Mouse (Mus musculus): ENCODE results near the gene Ehhadh.
"Not testable (repeated sequence)": the region's sequence is repeated elsewhere in the genome, so short reads cannot be mapped to it uniquely, and the experiment has no call there.

Gene Ehhadh

GRCm38 (mm10) chr16:21787516-21788353 is at the start of gene Ehhadh:
Ehhadh (minus strand) TSS chr16:21787807.
- in situ Hi-C loops (cut with MboI, MseI): loop anchor here in 1 of 2 experiments (10.0 to 25.0 kb wide), 2 partner anchors 857 to 1825 kb away; no protein-coding TSS in a partner anchor

- in situ Hi-C loops (cut with MboI, MseI): loop anchor here in 1 of 2 experiments (25.0 kb wide), 1 partner anchor 176 kb away; the partner anchor contains the start of gene Senp2
Observed at GRCm38 (mm10) chr16:21836311-21837072, 48.9 kb upstream of the Ehhadh start.

GRCm38 (mm10) chr16:21835584-21835931 is 48.0 kb upstream of the Ehhadh start:
- in situ Hi-C loops (cut with MboI, MseI): loop anchor here in 1 of 2 experiments (25.0 kb wide), 1 partner anchor 177 kb away; the partner anchor contains the start of gene Senp2

- in situ Hi-C loops (cut with MboI, MseI): loop anchor here in 1 of 2 experiments (25.0 kb wide), 1 partner anchor 177 kb away; the partner anchor contains the start of gene Senp2
Observed at GRCm38 (mm10) chr16:21834866-21835583, 47.4 kb upstream of the Ehhadh start.

- in situ Hi-C loops (cut with MboI, MseI): loop anchor here in 1 of 2 experiments (25.0 kb wide), 1 partner anchor 178 kb away; the partner anchor contains the start of gene Senp2
Observed at GRCm38 (mm10) chr16:21833970-21834369, 46.4 kb upstream of the Ehhadh start.

GRCm38 (mm10) chr16:21833469-21833868 is 45.9 kb upstream of the Ehhadh start:
- in situ Hi-C loops (cut with MboI, MseI): loop anchor here in 1 of 2 experiments (25.0 kb wide), 1 partner anchor 179 kb away; the partner anchor contains the start of gene Senp2

DNA sequence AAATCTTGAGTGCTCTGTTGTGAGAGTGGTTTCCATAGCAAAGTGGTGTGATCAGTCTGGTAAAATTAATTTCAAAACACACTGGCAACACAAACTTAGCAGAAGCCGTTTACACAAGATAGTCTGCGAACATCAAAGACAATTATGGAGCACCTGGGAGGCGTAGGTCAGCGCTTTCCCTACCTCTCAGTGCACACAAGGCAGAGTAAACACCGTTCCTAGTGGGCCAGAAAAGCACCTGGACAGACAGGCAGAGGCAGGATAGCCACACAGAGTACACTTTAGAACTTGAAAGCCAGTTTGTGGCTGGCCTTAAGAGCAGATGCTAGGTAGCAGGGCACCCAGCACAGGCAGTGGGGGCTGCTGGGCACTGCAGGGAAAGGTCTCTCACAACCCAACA is 44.2 kb upstream of the Ehhadh start:
- in situ Hi-C loops (cut with MboI, MseI): loop anchor here in 1 of 2 experiments (25.0 kb wide), 1 partner anchor 181 kb away; the partner anchor contains the start of gene Senp2

GRCm38 (mm10) chr16:21830784-21831183 is 43.2 kb upstream of the Ehhadh start:
- in situ Hi-C loops (cut with MboI, MseI): loop anchor here in 1 of 2 experiments (25.0 kb wide), 1 partner anchor 182 kb away; the partner anchor contains the start of gene Senp2

DNA sequence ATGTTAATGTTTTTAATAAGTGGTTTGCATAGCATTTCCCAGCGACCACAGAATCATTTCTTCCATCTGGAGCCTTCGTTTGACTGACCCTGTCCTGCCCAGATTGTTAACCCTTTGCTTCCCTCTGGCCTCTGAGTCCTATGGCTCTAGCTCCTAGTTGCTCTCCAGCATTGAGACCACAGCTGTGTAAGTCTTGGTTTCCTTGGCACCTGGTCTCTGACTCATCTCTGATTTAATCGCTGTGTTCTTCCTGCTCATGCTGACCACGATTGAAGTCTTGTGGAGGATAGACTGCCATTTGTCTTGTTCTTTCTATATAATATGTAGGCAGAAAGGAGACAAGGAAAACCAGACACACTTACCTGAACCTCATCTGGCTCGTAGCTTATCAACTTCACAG is 42.1 kb upstream of the Ehhadh start:
- in situ Hi-C loops (cut with MboI, MseI): loop anchor here in 1 of 2 experiments (25.0 kb wide), 1 partner anchor 183 kb away; the partner anchor contains the start of gene Senp2

DNA sequence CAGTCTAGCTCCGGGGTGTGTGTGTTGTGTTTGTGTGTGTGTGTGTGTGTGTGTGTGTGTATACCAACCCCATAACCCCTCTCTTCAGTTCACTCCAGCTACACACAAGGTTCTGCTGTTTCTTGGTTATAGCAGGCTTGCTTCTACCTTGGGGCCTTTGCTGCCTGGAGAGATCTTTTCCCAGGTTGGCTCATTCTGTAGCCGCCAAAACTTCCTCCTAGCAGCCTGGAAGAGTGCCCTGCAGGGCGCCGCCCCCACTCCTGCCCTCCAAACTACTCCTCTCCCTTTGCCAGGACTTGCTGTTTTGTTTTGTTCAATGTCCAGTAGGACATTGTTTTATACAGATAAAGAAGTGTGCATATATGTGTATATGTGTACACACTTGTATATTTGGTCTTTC is 40.0 kb upstream of the Ehhadh start:
- in situ Hi-C loops (cut with MboI, MseI): loop anchor here in 1 of 2 experiments (25.0 kb wide), 1 partner anchor 185 kb away; the partner anchor contains the start of gene Senp2

GRCm38 (mm10) chr16:21827153-21827552 is 39.5 kb upstream of the Ehhadh start:
- in situ Hi-C loops (cut with MboI, MseI): loop anchor here in 1 of 2 experiments (25.0 kb wide), 1 partner anchor 185 kb away; the partner anchor contains the start of gene Senp2

GRCm38 (mm10) chr16:21825612-21826031 is 38.0 kb upstream of the Ehhadh start:
- in situ Hi-C loops (cut with MboI, MseI): loop anchor here in 1 of 2 experiments (25.0 kb wide), 1 partner anchor 187 kb away; the partner anchor contains the start of gene Senp2

- in situ Hi-C loops (cut with MboI, MseI): loop anchor here (5.0 kb wide), 2 partner anchors 61 to 321 kb away; no protein-coding TSS in a partner anchor
Observed at GRCm38 (mm10) chr16:21818629-21819028, 31.0 kb upstream of the Ehhadh start.

- in situ Hi-C loops (cut with MboI, MseI): loop anchor here (5.0 kb wide), 2 partner anchors 61 to 321 kb away; no protein-coding TSS in a partner anchor
Observed at GRCm38 (mm10) chr16:21818132-21818531, 30.5 kb upstream of the Ehhadh start.

DNA sequence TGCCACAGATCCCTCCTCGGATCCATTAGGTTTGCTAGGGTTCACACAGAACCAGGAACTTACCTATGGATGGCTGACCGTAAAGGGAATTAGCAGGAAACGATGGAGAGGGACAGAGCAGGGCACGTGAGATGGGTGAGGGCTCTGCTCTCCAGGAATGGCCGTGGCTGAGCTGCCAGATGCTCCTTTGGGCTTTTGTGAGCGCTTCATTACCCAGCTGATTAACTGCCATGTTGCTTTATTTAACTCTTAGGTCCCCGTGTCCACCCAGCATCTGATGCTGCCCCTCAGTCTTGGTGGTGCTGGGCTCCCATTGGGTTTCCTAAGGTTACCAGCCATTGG is 28.0 kb upstream of the Ehhadh start:
- in situ Hi-C loops (cut with MboI, MseI): loop anchor here (5.0 kb wide), 2 partner anchors 58 to 318 kb away; no protein-coding TSS in a partner anchor

- in situ Hi-C loops (cut with MboI, MseI): loop anchor here (5.0 kb wide), 2 partner anchors 58 to 318 kb away; no protein-coding TSS in a partner anchor
Observed at GRCm38 (mm10) chr16:21814861-21815668, 27.5 kb upstream of the Ehhadh start.

DNA sequence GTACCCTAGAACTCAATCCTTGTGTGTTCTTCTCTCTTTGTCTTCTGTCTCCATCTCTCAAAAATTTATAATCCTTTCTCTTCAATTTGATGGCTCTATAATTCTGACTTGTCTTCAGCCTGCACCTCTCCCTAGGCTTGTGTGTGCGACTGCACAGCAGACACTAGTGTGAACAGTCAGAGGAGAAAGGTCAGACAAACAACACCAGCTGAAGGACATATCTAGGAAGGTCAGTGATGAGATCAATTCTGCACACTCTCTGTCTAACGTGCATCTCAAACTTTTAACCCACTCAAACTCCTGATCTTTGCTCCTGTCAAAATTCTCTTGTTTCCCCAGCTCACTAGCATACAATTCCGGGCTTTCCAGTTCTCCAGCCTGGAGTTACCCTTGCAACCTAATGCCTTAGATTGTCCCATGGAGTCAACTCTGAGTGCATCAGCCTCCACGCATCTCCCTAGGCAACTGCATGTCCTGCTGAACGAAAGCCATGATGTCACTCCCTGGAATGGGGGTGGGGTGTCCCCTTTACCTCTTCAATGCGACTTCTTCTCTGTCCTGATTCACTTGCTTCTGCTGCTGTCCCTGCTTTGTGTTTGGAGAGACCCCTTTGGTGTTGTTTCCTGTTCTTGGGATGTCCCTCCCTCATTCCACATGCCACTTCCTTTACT is 25.7 kb upstream of the Ehhadh start:
- in situ Hi-C loops (cut with MboI, MseI): no loop called here

DNA sequence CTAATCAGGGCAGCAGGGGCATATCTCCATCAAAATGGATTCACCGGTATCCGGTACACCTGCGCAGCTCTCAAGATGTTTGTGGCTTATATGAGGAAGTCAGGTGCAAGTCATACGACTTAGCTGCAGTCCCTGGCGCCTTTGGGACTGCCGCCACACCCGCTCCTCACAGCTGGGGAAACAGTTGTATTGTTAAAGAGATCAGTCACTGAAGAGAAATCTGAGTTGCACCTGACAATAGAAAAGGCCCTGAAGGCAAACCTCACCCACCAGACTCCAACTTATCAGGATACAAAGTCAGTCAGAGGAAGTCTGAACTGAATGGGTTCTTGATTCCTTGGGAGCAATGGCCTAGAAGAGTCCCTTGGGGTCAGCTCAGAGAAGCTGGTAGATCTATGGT is 20.2 kb upstream of the Ehhadh start:
- in situ Hi-C loops (cut with MboI, MseI): not testable (repeated sequence)

- in situ Hi-C loops (cut with MboI, MseI): no loop called here
Observed at GRCm38 (mm10) chr16:21806892-21807291, 19.3 kb upstream of the Ehhadh start.
